Mouse (Mus musculus) lung, adult 2 months (tissue): Measurements from ENCODE around the gene Msi2.

Source experiments
- CTCF ChIP-seq: fragments of 200-500 bp; IDR thresholded peaks from 2 replicates; pipeline ENCODE4 v1.5.1; 2011; ENCODE audit warnings: mild to moderate bottlenecking, low read length, control low read depth; ENCODE audit not compliant: insufficient read depth
- POLR2A ChIP-seq: fragments of 200-500 bp; IDR thresholded peaks from 2 replicates; pipeline ENCODE4 v1.6.1; 2011; ENCODE audit warnings: low read depth, mild to moderate bottlenecking, control low read depth, low read length, borderline replicate concordance; ENCODE audit errors: extremely low read depth

DNA sequence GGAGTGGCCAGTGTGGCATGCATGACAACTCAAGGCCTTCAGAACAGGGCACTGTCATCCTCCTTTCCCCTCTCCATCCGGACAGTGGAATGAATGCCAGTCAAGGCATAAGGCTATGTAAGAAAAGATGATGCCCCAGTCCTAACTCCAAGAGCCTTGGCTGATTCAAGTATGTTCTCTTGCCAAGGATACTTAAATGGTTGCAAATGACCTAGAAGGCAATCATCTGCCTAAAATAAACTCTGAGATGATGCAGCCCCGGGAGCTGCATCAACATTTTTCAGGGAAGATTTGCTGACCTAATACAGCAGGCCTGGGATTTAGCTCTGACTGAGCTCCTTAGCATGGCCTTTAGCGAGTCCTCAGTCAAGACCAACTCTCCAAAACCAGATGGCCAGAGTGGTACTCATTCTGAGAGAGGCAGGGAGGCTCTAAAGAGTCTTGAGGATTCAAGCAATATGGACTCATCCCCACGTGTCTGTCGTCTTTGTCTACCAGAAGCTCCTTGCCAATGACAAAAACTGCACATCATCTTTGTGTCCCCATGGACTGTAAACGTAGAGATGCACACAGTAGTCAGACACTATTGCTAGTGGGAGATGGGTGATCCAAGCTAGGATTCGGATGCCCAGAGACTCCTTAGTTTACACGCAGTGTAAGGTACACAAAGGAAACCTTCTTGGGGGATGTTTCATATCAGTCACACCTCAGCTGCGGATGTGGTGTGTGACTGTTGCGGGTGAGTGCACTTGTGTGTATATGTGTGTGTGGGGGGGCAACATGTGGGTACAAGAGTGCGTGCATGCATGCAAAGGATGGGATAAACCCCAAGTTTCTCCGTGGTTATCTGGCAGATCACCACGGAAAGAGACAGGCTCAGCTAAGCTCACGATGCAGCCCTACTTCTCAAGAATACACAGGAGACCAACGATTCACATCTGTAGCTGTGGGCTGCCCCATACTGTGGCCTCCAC is 176.4 kb downstream of the Msi2 start:
- TF ChIP-seq CTCF (no peak), POLR2A (no peak)
